Mouse (Mus musculus) adrenal gland, postnatal 4 days (tissue): ENCODE results near the gene Fntb. TPM values are rescaled to one million over a fixed set of nuclear protein-coding genes. Genes with fewer than 3 reads are reported as not detected.
"Not testable (repeated sequence)": the region's sequence is repeated elsewhere in the genome, so short reads cannot be mapped to it uniquely, and the experiment has no call there.

ENCODE experiments used
- DNase-seq, 2 experiments: peaks; one replicate each; pipeline ENCODE4 v3.0.0; 2021 to 2022; ENCODE audit warnings: low spot score in 2 of 2, mixed read lengths in 2 of 2
- total RNA-seq, 2 experiments: library from RNA; stranded (reverse); gene quantifications; 2 replicates each; pipeline ENCODE4 v1.2.3; 2021

Gene Fntb
- total RNA-seq, 2 experiments from 2014 or later: 19.4 to 22.1 TPM

DNA sequence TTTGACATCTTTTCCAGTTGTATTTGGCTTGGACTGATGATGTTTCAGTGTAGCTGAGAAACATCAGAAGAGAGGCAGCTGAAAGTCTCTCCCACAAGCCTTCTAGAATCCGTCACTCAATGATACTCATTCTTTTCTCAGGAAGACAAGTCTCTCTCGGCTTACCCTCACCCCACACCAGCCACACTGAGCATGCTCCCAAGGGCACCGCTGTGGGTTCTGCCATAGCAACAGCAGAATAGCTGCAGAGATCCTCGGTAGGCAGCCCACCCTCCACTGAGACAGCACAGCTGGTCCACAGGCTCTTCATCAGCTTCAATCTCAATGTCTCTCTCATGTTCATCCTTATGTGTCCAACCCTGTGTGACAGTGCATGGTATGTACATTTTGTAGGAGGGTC is 59.9 kb downstream of the Fntb start:
- DNase-seq: no peak

DNA sequence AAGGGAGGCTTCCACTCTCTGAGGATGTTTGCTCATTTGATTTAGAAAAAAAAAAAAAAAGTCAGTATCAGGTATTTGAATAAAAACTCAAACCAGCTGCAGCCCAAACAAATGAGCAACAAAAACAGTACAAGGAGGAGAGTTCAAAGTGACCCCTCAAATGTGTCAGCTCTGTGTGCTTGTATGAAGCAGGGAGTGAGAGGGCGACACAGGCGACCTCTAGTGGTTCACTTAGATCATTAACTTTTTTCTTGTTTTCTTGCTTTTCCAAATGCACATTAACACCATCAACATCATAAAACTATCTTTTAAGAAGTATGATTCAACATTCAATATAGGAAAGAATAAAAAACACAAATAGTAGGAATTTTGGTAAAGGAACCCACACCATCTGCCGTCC is 67.3 kb downstream of the Fntb start:
- no peak for DNase-seq

DNA sequence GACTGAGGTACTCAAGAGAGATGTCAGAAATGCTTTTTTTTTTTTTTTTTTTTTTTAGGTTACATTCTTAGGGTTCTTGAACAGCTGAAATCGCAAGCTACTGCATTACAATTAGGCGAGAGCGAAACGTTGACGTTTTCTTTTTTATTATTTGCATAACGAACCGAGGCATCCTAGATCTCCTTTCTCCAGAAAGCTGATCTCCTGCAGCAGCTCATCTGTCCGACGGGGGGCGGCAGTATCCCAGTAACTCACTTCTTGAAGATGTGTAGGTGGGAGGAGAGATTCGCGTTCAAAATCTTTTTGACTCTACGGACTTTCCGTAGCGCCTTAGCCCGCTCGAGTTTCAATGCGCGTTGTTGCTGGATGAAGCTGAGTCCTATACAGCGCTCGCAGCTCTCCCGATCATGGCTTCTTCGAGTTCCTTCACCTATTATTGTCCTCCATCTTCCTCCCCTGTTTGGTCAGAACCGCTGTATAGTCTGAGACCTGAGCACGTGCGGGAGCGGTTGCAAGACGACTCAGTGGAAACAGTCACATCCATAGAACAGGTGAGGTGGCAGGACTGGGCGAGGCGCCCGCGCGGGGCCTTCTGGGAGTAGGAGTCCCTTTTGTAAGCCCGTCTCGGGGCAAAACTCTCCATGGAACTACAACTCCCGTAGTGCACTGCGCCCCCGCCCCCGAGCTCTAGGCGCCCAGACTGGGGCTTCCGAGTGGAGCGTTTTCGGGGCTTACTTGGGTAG is 71.9 kb downstream of the Fntb start:
- peak; percentile 90 to 93 for DNase-seq

DNA sequence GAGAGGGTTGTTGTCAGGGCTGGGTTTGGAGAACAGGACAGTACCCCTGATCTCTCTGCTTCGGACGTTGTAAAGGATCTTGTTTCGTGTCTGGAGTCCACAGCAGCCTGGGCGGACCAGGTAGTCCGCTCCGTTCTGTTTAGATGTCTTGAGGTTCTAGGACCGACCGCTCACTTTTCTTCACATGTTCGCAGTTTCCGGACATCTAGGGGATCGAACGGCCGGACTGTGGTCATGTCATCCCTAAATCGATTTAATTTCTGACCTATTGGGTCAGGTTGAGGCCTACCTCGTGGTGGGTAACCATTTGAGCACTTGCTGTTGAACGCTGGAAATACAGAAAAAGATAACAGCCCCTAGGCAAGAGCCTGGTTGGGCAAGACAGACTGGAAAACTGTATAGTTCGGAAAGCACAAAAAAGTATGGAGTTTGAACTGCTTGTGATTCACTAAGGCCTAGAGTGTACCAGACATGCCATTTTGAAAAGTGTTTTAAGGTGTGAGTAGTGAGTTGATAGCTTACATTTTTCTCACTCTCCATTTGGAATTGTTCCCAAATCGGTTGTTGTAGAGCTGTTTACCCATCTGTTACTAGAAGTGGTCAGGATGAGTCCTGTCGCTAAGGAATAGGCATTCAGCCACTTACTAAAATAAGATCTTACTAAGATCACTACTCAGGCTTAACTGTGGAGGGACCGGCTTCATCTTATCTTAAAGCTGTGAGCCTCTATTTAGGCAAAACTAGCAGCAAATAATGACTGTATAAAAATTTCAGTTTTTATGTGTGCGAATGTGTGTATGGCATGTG is 72.7 kb downstream of the Fntb start:
- DNase-seq: no peak

DNA sequence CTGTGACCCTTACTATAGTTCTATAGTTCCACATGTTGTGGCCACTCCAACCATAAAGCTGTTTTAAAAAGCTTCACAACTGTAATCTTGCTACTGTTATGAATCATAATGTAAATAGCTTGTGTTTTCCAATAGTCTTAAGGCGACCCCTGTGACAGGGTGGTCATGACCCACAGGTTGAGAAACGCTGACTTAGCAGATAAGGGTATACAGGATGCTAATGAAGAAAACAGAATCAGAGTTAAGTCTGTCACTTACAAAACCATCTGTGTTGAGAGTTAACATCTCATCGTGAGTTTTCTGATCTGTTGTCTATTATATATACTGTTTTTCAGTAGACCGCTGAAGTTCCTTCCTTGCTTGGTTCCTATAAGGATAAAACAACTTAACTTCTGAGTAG is 73.9 kb downstream of the Fntb start:
- no peak for DNase-seq

DNA sequence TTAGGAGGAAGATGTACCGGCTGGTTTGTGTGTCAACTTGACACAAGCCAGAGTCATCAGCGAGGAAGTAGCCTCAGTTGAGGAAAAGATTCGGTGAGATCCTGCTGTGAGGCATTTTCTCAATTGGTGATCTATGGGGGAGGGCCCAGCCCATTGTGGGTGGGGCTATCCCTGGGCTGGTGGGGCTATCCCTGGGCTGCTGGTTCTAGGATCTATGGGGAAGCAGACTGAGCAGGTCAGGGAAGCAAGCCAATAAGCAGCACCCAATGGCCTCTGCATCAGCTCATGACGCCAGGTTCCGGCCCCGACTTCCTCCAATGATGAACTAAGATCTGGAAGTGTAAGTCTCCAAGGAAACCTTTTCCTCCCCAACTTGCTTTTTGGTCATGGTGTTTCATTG is 74.7 kb downstream of the Fntb start:
- DNase-seq: no peak

DNA sequence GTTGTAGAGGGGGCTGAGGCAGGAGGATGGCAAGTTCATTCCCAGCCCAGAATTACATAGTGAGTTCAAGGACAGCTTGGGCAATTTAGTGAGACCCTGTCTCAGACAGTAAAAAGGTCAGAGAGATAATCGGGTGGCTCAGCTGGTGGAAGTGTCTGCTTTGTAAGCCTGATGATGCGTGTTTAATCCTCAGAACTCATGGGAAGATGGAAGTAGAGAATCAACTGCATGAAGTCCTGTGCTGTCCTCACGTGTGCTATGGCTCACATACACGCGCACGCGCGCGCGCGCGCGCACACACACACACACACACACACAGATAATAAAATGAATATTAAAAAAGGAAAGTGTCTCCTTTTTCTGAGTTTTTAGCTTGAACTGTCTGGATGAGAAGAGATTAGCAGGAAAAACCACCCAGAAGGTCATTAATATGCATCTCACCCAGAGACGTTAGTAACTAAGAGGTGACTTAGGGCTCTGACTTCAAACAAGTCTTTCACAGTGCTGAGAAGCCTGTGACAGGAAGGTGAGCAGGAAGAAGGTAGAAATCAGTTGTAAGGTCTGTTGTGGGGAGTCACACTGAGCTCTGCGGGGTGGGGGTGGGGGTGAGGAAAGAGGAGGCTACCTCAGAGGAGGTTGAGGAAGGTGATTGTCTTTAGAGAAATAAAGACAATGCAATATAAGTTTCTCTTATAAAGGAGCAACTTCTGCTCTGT is 79.1 kb downstream of the Fntb start:
- DNase-seq: no peak

DNA sequence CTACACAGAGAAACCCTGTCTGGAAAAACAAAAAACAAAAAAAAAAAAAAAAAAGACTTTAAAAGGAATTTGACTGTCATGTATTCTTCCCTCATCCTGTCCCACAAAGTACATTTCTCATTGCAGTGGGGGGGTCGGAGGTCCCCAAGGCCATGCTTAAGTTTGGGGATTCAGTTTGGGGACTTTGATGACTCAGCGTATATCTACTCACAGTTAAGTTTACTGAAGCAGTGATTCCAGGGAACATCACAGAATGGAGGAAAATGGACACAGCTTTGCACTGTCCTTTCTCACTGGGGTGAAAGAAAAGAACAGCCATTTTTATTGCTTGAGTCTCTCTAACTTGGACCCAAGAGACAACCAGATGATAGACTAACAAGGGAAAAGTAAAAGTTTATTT is 87.0 kb downstream of the Fntb start:
- no peak for DNase-seq

DNA sequence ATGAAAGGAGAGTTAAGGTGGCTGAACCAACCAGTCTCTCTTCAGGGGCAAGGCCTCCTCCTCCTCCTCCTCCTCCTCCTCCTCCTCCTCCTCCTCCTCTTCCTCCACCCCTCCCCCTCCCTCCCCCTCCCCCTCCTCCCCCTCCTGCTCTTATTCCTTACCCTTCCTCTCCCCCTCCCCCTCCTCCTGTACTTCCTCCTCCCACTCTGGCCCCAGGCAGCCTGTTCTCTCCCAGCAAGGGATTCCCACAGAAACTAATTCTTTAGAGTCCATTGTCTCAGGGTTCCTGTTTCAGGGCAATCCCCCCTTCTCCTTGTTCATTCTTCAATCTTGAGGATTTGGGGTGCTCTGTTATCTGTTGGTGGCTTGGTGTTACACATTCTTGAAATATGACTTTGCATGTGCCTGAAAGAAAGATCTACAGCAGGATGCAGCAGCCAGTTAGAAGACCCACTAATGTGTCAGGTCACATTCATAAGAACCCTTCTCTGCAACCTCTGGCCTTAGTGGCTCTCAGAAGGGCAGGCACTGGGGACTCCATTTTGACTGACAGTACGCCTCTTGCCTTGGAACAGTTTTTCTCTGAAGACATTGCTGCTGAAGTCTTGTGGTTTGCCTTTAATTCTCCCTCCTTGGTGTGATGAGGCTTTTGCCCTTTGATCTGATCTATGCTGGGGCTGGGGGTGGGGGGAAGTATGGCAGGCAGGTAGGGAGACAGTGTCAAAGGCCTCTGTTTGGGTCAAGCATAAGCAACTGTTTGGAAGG is 88.2 kb downstream of the Fntb start:
- DNase-seq: no peak

DNA sequence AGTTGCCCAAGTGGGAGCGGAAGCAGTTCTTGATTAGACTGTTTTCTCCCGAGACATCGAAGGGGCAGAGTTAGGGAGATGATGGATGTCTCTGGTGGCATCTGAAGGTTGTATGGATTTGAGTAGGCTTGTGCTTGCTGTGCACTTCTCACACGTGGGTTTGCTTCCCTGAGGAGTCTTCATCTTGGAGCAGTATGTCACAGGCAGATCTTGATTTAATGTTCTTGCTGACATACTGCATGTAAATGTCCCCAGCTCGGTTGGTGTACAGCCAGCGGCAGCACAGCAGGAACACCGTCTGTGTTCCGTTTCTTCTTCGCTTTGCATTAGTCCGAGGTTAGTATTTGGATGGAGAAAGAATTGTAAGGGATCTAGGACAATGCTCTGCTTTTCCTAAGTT is 91.7 kb downstream of the Fntb start:
- DNase-seq: no peak

DNA sequence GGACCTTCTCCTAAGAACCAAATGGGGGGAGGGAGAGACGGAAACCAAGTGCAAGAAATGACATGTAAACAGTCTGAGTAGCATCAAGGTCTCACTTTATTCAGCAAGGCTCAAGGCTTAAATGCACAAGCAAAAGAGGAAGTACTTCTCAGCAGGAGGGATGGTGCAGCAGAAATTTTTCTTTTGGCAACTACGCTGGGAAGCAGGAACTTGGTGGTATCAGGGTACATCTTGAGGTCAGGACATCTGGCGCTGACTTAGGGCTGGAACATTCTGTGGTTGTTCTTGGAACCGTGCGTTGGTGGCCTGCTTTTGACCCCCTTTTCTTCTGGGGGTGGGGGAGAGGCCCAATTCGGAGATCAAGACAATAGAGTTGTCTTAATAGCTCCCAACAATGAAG is 93.4 kb downstream of the Fntb start:
- DNase-seq: not testable (repeated sequence)

DNA sequence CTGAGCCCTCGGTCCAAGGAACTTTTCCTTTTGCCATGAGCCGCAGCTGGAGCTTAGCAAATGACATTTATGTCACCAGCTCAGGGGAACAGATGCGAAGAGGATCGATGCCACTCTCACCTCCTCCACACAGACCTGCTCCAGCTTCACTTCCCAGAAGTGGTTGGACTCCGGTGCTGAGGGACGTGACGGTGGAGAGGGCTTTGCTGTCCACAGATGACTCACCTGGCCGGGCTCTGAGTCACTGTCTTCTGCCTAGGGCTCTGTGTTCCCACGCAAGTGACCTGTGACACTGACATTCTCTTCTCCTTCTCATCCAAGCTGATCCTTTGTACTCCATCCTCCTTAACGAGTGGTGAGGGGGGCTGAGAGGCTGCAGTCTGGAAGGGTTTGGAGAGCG is 98.3 kb downstream of the Fntb start:
- no peak for DNase-seq

DNA sequence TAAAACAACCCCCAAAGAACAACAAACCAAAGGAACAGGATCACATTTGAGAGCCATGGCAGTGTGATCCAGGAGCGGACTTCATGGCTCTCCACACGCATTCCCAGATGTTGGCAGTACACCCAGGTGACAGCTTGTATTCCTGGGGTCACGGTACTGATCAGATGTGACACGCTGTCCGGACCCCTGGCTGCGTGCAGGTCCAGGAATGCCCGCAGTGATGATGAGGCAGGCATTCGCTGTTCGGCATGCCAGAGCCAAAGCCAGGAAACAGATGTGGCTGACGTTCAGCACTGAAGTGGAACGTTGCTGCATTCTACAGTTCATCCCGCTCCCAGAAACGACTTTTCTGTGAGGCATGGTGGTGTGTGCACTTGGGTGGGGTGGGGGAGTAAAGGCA is 99.9 kb downstream of the Fntb start:
- DNase-seq: no peak

DNA sequence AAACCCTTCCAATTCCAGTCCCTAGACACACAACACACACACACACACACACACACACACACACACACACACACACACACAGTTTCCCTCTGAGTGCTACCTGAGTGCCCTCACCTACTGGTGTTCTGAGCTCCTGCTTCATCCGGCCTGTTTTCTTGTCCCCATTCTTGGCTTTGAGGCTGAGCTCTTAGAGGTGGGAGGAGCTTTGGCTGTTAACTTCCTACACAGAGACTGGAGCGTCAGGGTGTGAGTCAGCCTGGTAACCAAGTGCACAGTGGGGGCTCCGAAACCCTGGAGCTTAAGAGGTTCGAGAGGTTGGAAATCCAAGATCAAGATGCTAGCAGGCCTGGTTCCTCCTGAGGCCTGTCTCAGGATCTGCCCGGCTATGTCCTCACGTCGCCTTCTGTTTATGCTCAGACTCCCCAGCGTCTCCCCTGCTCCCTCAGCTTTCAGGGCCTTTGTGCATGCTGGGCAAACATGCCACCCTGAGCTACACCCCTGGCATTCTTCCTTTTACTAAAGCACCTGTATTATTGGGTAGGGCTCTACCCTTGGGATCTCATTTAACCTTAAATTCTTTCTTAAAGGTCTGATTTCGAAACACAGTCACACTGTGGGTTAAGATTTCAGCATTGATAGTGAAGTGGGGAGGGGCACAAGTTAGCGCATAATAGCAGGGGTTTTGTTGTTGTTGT is 102.3 kb downstream of the Fntb start:
- DNase-seq: no peak

DNA sequence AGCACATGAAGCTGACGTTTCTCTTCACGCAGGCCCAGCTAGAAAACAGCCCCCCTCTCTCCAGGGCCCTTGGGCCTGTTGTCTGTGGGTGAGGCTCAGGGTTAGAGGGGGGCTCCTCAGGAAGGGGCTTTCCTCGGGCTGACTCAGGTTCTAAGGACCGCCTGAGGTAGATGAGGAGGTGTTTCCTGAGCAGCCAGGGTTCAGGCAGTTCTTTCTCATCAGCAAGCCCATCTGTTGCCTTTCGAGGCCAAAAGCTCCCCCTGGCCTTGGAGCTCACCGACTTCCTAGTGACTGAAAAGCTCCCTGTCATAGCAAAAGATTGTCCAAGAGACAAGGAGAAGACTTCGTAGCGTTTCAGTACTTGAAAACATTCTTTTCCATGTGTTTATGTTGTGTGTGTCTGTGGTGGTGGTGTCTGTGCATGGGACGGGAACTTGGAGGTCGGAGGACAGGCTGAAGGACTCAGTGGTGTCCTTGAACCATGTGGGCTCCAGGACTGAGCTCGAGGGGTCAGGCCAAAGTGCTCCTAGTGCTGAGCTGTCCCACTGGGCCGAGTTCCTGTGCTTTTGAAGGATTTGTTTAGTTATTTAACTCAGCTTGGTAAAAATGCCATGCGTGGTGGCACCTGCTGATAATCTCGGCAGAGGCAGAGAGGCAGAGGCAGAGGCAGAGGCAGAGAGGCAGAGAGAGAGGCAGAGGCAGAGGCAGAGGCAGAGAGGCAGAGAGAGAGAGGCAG is 103.2 kb downstream of the Fntb start:
- no peak for DNase-seq

DNA sequence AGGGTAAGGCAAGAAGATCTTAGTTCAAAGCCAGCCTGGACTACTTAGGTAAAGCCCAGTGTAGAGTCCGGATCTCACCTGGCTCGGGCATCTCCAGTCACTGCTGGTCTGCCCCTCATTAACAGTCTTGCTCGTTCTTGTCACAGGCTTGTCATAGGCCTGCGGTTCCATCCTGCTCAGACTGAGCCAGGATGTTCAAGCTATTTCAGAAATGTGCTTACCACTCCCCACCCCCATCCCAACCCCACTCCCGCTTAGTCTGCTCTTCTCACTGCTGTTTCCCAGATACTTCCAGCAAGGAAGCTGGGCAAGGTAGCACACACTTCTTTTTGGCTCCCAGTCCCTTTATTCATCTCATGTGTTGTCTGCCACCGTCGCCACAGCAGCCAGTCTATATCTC is 104.2 kb downstream of the Fntb start:
- no peak for DNase-seq

DNA sequence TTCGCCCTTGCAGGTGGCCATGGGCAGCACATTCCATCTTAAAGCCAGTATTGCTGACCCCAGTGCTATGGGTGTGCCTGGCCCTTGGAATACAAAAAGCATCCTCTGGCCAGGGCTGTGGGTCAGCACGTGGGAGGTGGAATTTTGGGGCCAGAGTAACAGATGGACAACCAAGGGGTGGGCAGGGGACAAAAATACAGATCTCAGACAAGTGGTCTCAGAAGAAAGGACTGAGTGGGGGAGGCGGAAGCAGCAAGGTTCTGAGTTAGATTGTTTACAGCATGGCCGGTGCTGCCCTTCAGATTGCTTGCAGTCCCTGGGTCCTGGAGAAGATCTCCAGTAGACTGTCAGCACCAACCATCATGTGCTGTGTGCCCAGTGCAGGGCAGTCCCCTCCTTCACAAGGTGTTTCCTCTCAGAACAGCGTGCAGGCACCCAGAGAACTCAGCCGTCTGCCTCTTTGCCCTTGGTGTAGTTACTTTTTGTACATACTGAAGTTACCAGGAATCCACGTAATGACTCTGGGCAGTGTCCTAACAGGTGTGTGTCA is 107.5 kb downstream of the Fntb start:
- no peak for DNase-seq

DNA sequence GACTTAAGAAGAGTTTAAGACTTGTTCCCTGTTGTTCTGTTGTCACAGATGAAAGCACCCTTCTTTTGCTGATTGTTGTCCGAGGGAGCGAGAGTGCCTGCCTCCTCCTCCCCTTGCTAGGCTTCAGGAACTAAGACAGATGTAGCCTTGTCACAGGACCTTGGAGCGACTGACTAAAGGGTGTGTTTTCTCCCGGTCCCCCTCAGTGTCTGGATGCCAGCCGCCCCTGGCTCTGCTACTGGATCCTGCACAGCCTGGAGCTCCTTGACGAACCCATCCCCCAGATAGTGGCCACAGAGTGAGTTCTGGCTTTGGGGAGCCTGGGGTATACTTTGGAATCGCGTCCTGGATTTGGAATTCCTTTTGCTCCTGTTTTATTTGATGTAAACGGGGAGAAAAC is 109.4 kb downstream of the Fntb start:
- DNase-seq: no peak

DNA sequence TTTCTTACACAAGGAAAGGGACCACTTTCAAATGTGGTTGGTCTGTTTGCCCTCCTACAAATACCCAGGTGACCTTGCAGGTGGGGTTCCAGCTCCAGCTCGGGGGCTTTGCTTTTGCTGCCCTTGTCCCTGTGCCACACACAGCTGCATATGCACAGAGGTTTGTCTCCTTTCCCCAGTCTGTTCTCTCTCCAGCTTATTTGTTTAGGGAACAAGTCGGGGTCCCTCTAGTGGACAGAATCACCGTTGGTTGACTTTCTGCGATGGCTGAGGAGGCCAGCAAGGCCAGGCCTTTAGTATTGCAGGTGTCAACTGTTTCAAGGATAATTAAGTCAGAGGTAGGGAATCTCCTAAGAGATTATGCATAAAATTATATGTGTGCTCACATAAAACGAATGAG is 113.9 kb downstream of the Fntb start:
- peak in 1 of 2 experiments; percentile 46 for DNase-seq

DNA sequence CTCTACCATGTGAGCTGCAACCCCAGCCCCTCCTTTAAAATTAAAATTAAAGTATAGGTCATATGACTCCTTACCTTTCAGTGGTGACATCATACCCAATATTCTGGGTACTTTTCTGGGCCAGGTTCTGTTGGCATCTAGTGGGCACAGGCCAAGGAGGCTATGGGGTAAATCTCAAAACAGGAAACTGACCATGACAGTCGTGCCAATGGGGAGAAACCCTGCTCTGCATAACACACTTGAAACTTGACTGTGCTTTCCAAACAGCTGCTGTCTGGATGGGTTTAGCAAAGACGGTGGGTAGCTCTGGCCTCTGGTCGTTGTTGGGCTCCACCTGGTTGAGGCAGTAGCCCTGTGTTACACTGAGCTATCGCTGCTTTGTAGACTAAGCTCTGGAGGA is 114.7 kb downstream of the Fntb start:
- no peak for DNase-seq
